Mouse (Mus musculus) hindbrain, embryonic 16.5 days (tissue): ENCODE data around the gene Kdm2b. TPM values are rescaled to one million over a fixed set of nuclear protein-coding genes. Genes with fewer than 3 reads are reported as not detected.
A peak's percentile ranks its signal among the peaks of the same experiment; 100 is the strongest.

ENCODE experiments used
- ATAC-seq: fragments of 200-750 bp; cut with Nextera tagmentation; 2 replicates; pipeline ENCODE4 v1.8.0; 2017; ENCODE audit warnings: moderate TSS enrichment, moderate library complexity
- H3K27ac ChIP-seq: fragments of 300-500 bp; sonication (generic); 2 replicates; pipeline ENCODE4 v1.5.1; 2014; ENCODE audit warnings: low read depth, mild to moderate bottlenecking, control low read depth, low read length, moderate library complexity
- H3K27me3 ChIP-seq: fragments of 300-500 bp; sonication (generic); replicated peaks from 2 replicates; pipeline ENCODE4 v1.6.1; 2014; ENCODE audit warnings: low read length; ENCODE audit not compliant: control insufficient read depth, insufficient read depth
- H3K36me3 ChIP-seq: fragments of 300-500 bp; sonication (generic); 2 replicates; pipeline ENCODE4 v1.6.1; 2014; ENCODE audit warnings: mild to moderate bottlenecking, low read length, moderate library complexity, mixed read lengths; ENCODE audit not compliant: control insufficient read depth, insufficient read depth
- H3K4me1 ChIP-seq: fragments of 300-500 bp; sonication (generic); 2 replicates; pipeline ENCODE4 v1.6.1; 2014; ENCODE audit warnings: low read depth, low read length; ENCODE audit not compliant: control insufficient read depth, insufficient read depth
- H3K4me2 ChIP-seq: fragments of 300-500 bp; sonication (generic); 2 replicates; pipeline ENCODE4 v1.6.1; 2014; ENCODE audit warnings: mild to moderate bottlenecking, low read length, control low read depth, moderate library complexity
- H3K4me3 ChIP-seq: fragments of 300-500 bp; sonication (generic); 2 replicates; pipeline ENCODE4 v1.5.1; 2014; ENCODE audit warnings: mild to moderate bottlenecking, low read length, control low read depth, moderate library complexity
- H3K9ac ChIP-seq: fragments of 300-500 bp; sonication (generic); 2 replicates; pipeline ENCODE4 v1.6.1; 2014; ENCODE audit warnings: low read depth, mild to moderate bottlenecking, control low read depth, low read length, moderate library complexity
- H3K9me3 ChIP-seq: fragments of 300-500 bp; sonication (generic); 2 replicates; pipeline ENCODE4 v1.6.1; 2014; ENCODE audit warnings: mild to moderate bottlenecking, low read length, moderate library complexity; ENCODE audit not compliant: control insufficient read depth
- WGBS: fragments of 180-500 bp; shearing (Covaris S2); extraction: QIAGEN DNeasy Blood & Tissue Kit; methylation state at CpG from one replicate; pipeline ENCODE4 v1.1.7; 2014; 5-methylcytosine and 5-hydroxymethylcytosine counted together
- polyA plus RNA-seq: library from polyadenylated mRNA; unstranded; fragments of >200 nt; fragmentation: Nextera tagmentation; extraction: Ambion mirVana; gene quantifications from 2 replicates; pipeline ENCODE4 v1.2.1, GENCODE M21; 2015

Kdm2b gene
- polyA plus RNA-seq, 1 experiment from 2014 or later = 88.8 TPM

GRCm38 (mm10) chr5:123014753-123015701 is 25.4 kb upstream of the Kdm2b start, which contains the start of gene Orai1:
Gene Orai1, plus strand, starts transcription at chr5:123015074.
- Histone ChIP-seq H3K9me3 (no peaks in the 10 kb centered on the region), H3K4me1 (peaks cover 21% of the 10 kb centered on the region), H3K27me3 (no peaks in the 10 kb centered on the region), H3K4me3 (peak within 1 kb of the TSS; percentile 80), H3K9ac (peak within 1 kb of the TSS; percentile 88), H3K4me2 (peak within 1 kb of the TSS; percentile 81), H3K36me3 (no peaks in the 10 kb centered on the region), H3K27ac (peak within 1 kb of the TSS; percentile 90)
- under 1% methylated on average over 80 of the region's 106 CpGs for WGBS
- peak; percentile 97 for ATAC-seq

GRCm38 (mm10) chr5:123013599-123014315 is 24.1 kb upstream of the Kdm2b start:
- Histone ChIP-seq H3K27ac (no peak overlapping the region), H3K27me3 (no peaks in the 10 kb centered on the region), H3K9ac (no peak overlapping the region), H3K4me2 (no peak overlapping the region), H3K4me1 (peaks cover 17% of the 10 kb centered on the region), H3K36me3 (no peaks in the 10 kb centered on the region), H3K9me3 (no peaks in the 10 kb centered on the region), H3K4me3 (no peak overlapping the region)
- 57% methylated on average over 9 of the region's 9 CpGs for WGBS
- ATAC-seq = no peak

- 95% methylated on average over 9 of the region's 9 CpGs for WGBS
- ATAC-seq = no peak
- no peaks in the 10 kb centered on the region for H3K9me3 ChIP-seq
- no peak overlapping the region for H3K4me3 ChIP-seq
- no peak overlapping the region for H3K9ac ChIP-seq
- H3K36me3 ChIP-seq = no peaks in the 10 kb centered on the region
- no peaks in the 10 kb centered on the region for H3K27me3 ChIP-seq
- H3K4me2 ChIP-seq = no peak overlapping the region
- peaks cover 13% of the 10 kb centered on the region for H3K4me1 ChIP-seq
- H3K27ac ChIP-seq = no peak overlapping the region
These were observed 22.1 kb upstream of the Kdm2b start for GRCm38 (mm10) chr5:123011705-123012104.

- WGBS = 93% methylated on average over 6 of the region's 6 CpGs
- no peak for ATAC-seq
- H3K4me2 ChIP-seq = no peak overlapping the region
These were observed 21.2 kb upstream of the Kdm2b start for GRCm38 (mm10) chr5:123010806-123011205.

GRCm38 (mm10) chr5:123009873-123010272 is 20.2 kb upstream of the Kdm2b start:
- WGBS = 47% methylated on average over 11 of the region's 11 CpGs
- H3K4me1 ChIP-seq = peaks cover 2% of the 10 kb centered on the region; the same call in 1 of the 2 replicates
- H3K27ac ChIP-seq = no peak overlapping the region
- H3K4me2 ChIP-seq = no peak overlapping the region
- H3K9me3 ChIP-seq = no peaks in the 10 kb centered on the region
- no peak for ATAC-seq
- no peak overlapping the region for H3K9ac ChIP-seq
- H3K36me3 ChIP-seq = no peaks in the 10 kb centered on the region
- no peaks in the 10 kb centered on the region for H3K27me3 ChIP-seq
- no peak overlapping the region for H3K4me3 ChIP-seq

More at GRCm38 (mm10) chr5:123010806-123011205, 21.2 kb upstream of the Kdm2b start:
- Histone ChIP-seq H3K9me3 (no peaks in the 10 kb centered on the region), H3K4me1 (peaks cover 6% of the 10 kb centered on the region), H3K27ac (no peak overlapping the region), H3K9ac (no peak overlapping the region), H3K4me3 (no peak overlapping the region), H3K36me3 (no peaks in the 10 kb centered on the region), H3K27me3 (no peaks in the 10 kb centered on the region)

- Histone ChIP-seq H3K4me1 (no peaks in the 10 kb centered on the region), H3K27me3 (no peaks in the 10 kb centered on the region), H3K36me3 (no peaks in the 10 kb centered on the region), H3K9me3 (no peaks in the 10 kb centered on the region), H3K9ac (no peak overlapping the region), H3K4me3 (no peak overlapping the region), H3K4me2 (no peak overlapping the region), H3K27ac (no peak overlapping the region)
- 63% methylated on average over 7 of the region's 7 CpGs for WGBS
- ATAC-seq = no peak
These were observed 19.4 kb upstream of the Kdm2b start for GRCm38 (mm10) chr5:123008877-123009493.

- no peaks in the 10 kb centered on the region for H3K36me3 ChIP-seq
- 57% methylated on average over 19 of the region's 19 CpGs for WGBS
- no peaks in the 10 kb centered on the region for H3K4me1 ChIP-seq
- H3K27ac ChIP-seq = peak overlapping the region; percentile 60
- no peak overlapping the region for H3K4me3 ChIP-seq
- no peak overlapping the region; the same call in 1 of the 2 replicates for H3K9ac ChIP-seq
- no peaks in the 10 kb centered on the region for H3K27me3 ChIP-seq
- H3K9me3 ChIP-seq = no peaks in the 10 kb centered on the region
- peak; percentile 48; the same call in 1 of the 2 replicates for ATAC-seq
- peak overlapping the region; percentile 14; the same call in 1 of the 2 replicates for H3K4me2 ChIP-seq
These were observed 16.3 kb upstream of the Kdm2b start for GRCm38 (mm10) chr5:123005716-123006592.

GRCm38 (mm10) chr5:123000901-123001300 is 11.3 kb upstream of the Kdm2b start:
- no peaks in the 10 kb centered on the region for H3K27me3 ChIP-seq
- no peak for ATAC-seq
- H3K36me3 ChIP-seq = no peaks in the 10 kb centered on the region
- H3K4me1 ChIP-seq = no peaks in the 10 kb centered on the region
- no peak overlapping the region for H3K9ac ChIP-seq
- H3K4me3 ChIP-seq = no peak overlapping the region
- no peaks in the 10 kb centered on the region for H3K9me3 ChIP-seq
- no peak overlapping the region for H3K27ac ChIP-seq
- 81% methylated on average over 1 of the region's 1 CpGs for WGBS
- no peak overlapping the region for H3K4me2 ChIP-seq
